Mouse (Mus musculus): ENCODE results near the gene Ccdc85a.

The Ccdc85a gene

GRCm38 (mm10) chr11:28583911-28584434, at the start of gene Ccdc85a:
Ccdc85a (minus strand) TSS chr11:28584324.
- DNase-seq (ENCODE audit: low read depth, low spot score), result peak; percentile 93

- no peak for DNase-seq (ENCODE audit: low read depth, low spot score)
These were observed 49.5 kb upstream of the Ccdc85a start for GRCm38 (mm10) chr11:28633571-28634125.

- DNase-seq (ENCODE audit: low read depth, low spot score), result no peak
These were observed 49.0 kb upstream of the Ccdc85a start for GRCm38 (mm10) chr11:28633093-28633492.

- no peak for DNase-seq (ENCODE audit: low read depth, low spot score)
These were observed 46.6 kb upstream of the Ccdc85a start for GRCm38 (mm10) chr11:28630771-28631170.

- peak; percentile 12 for DNase-seq (ENCODE audit: low read depth, low spot score)
These were observed 26.8 kb upstream of the Ccdc85a start for GRCm38 (mm10) chr11:28610781-28611491.

GRCm38 (mm10) chr11:28583138-28583910, 800 bp downstream of the Ccdc85a start:
- no peak for DNase-seq (ENCODE audit: low read depth, low spot score)

GRCm38 (mm10) chr11:28582218-28582617, 1.9 kb downstream of the Ccdc85a start:
- peak; percentile 81 for DNase-seq (ENCODE audit: low read depth, low spot score)

- DNase-seq (ENCODE audit: low read depth, low spot score), result no peak
These were observed 11.7 kb downstream of the Ccdc85a start for GRCm38 (mm10) chr11:28572423-28572822.

GRCm38 (mm10) chr11:28556420-28556819, 27.7 kb downstream of the Ccdc85a start:
- DNase-seq (ENCODE audit: low read depth, low spot score), result no peak

- no peak for DNase-seq (ENCODE audit: low read depth, low spot score)
These were observed 40.7 kb downstream of the Ccdc85a start for GRCm38 (mm10) chr11:28543429-28543828.

GRCm38 (mm10) chr11:28541307-28541706, 42.8 kb downstream of the Ccdc85a start:
- no peak for DNase-seq (ENCODE audit: low read depth, low spot score)

- DNase-seq (ENCODE audit: low read depth, low spot score), result no peak
These were observed 50.8 kb downstream of the Ccdc85a start for GRCm38 (mm10) chr11:28533286-28533685.

GRCm38 (mm10) chr11:28501190-28501589, 82.9 kb downstream of the Ccdc85a start:
- DNase-seq (ENCODE audit: low read depth, low spot score), result no peak

- no peak for DNase-seq (ENCODE audit: low read depth, low spot score)
These were observed 87.1 kb downstream of the Ccdc85a start for GRCm38 (mm10) chr11:28497034-28497433.

GRCm38 (mm10) chr11:28493362-28493761, 90.8 kb downstream of the Ccdc85a start:
- no peak for DNase-seq (ENCODE audit: low read depth, low spot score)

- DNase-seq (ENCODE audit: low read depth, low spot score), result no peak
These were observed 92.8 kb downstream of the Ccdc85a start for GRCm38 (mm10) chr11:28491330-28491729.

- no peak for DNase-seq (ENCODE audit: low read depth, low spot score)
These were observed 99.9 kb downstream of the Ccdc85a start for GRCm38 (mm10) chr11:28484083-28484729.

- DNase-seq (ENCODE audit: low read depth, low spot score), result no peak
These were observed 107.0 kb downstream of the Ccdc85a start for GRCm38 (mm10) chr11:28477088-28477487.

GRCm38 (mm10) chr11:28465726-28466125, 118.4 kb downstream of the Ccdc85a start:
- no peak for DNase-seq (ENCODE audit: low read depth, low spot score)

GRCm38 (mm10) chr11:28464926-28465325, 119.2 kb downstream of the Ccdc85a start:
- no peak for DNase-seq (ENCODE audit: low read depth, low spot score)

- DNase-seq (ENCODE audit: low read depth, low spot score), result no peak
These were observed 125.0 kb downstream of the Ccdc85a start for GRCm38 (mm10) chr11:28459165-28459564.

- DNase-seq (ENCODE audit: low read depth, low spot score), result no peak
These were observed 144.2 kb downstream of the Ccdc85a start for GRCm38 (mm10) chr11:28439877-28440276.
